Mouse (Mus musculus) layer of hippocampus, adult 11-12 months (tissue): Measurements from ENCODE around the gene Slc17a3.

ENCODE experiments used
- DNase-seq: peaks from one replicate; pipeline ENCODE4 v3.0.0; 2022; ENCODE audit warnings: low spot score

Slc17a3 gene

DNA sequence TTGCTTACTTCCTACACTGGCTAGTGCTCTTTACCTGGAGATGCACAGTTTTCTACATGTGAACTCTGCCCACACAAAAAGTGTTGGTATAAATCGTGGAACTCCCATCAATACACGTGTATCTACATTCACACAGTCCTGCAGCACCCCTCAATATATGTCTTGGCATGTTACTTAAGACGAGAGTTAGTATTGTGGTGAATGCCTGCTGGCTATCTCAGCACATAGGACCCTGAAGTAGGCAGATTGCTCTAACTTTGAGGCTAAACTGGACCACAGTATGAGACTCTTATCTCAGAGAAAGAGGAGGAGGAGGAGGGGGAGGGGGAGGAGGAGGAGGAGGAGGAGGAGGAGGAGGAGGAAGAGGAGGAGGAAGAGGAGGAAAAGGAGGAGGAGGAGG, 39.9 kb downstream of the Slc17a3 start:
- DNase-seq: no peak

DNA sequence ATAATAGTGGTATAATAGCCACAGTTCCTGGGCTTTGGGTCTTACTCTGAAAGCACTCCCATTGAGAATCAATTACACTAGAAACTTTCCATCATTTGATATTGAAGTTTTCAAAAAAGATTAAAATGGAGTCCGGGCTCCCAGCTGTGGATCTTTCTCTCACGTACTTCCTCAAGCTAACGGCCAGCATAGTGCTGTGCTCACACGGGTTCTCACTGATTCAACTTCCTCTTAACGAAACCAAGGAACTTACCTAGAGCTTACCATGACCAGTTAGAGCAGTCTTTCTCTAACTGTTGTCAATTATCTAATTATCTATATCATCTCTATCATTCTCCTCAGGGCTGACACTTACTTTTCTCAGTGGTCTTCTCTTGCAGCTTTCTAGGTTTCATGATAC, 40.4 kb downstream of the Slc17a3 start:
- DNase-seq: no peak

DNA sequence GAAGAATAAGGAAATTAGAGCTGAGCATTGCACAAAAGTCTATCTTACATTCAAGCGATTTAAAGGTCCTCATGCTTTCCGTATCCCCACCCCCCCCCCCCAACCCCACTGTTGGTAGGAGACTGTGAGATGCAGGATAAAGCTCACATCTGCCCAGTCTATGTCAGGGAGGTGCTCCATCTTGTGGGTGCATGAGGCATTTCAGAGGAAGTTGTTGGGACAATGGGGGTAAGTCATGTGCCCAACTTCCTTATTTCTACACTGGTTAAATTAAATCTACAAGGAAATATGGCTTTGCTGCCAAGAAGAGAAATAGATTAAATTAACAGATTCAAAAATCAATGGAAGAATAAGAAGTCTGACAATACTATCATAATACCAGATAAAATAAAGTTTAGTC, 46.3 kb downstream of the Slc17a3 start:
- DNase-seq: no peak

DNA sequence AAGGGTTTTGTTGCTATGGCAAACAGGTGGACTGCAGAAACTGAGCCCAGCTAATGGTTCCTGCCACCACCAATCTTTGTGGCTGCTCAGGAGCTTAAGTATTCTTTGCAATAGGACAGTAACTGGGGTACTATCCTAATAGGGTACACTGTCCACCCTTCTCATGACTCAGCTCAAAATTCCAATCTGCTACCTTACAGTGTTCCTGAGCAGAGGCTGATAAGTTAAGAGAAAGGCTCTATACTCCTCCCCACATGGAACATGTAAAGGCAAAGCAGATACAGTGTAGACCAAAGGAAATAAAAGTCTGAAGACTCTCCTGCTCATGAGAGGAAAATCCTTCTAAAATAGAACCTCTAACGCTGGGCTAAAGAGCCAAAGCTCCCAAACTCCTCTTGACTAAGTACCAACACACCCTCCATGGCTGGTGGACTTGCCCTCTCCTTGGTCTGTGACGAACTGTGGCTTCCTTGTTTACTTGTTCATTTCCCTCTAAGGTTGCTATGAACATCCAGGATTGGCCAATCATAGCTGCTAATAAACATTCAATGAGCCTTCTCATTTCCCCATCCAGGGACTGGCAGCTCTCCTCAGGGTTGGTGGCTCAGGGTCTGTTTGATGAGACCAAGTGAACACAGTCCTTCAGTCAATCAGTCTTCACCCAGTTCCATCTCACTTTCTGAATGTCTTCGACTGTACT, 47.9 kb downstream of the Slc17a3 start:
- DNase-seq: no peak

DNA sequence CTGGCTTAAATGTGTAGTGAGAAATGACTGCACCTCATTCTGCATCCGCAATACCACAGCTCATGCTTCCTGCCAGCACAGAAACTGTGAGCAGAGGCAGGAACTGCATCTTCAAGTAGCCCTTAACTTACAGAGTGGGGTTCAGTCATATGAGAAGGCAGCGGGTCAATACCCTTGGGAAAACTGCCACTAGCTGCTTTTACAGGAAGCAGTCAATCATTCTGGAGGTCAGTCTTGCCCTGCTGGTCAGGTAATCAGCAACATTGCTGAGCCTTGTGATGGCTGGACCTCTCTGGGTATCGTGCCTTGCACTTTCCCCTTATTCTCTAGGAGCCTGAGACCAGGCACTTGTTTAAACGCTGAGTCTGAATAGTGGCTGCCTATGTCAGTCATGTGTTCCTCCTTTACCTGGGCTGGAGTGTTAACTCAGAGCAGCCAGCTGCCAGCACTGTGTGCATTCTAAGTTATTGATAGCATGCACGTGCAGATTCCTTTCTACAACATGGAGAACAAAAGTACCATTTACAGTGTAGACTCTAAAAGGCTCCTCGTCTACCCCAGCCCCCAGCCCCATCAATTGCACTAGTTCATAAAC, 49.9 kb downstream of the Slc17a3 start:
- DNase-seq: no peak

DNA sequence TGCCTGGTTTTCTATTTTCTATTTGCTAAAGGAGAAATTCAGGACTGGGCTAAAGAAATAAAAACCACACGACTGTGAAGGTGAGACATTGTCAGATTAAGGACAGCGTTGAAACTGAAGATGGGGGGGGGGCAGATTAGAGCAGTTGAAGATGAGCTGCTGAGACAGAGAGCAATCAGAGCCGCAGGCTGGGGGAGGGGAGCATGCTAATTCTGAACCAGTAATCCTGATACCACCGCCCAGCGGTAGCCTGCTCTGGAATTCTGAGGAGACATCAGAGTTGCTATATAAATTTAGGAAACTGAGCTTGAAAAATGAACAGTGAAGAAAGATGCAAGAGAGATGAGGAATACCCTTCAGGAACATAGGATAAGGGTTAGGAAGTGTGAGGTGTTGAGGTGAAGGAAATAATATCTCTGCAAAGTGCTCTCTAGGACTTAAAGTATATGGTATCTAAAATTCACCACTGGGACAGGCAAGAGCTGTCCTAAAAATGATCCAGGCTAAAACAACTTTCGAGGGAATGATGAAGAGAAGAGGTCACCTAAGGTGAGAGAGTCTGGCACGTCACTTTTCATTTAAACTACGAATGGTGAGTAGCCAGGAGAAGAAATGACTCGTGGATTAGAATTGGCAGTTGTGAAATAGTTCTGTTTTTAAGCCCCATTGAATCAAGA, 53.5 kb downstream of the Slc17a3 start:
- no peak for DNase-seq

DNA sequence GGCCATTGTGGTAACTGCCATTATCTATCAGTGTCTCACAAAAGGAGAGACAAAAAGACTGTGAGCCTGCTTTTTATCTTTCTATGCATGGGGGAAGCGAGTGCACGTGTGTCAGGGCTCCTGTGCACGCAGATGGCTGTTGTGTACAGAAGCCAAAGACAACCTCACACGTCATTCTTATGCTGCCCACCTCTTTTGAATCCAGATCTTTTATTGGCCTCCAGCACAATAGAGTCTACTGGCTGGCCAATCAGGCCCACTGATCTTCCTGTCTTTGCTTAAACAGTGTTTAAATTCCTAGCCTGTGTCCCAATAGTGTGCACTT, 54.0 kb downstream of the Slc17a3 start:
- no peak for DNase-seq

DNA sequence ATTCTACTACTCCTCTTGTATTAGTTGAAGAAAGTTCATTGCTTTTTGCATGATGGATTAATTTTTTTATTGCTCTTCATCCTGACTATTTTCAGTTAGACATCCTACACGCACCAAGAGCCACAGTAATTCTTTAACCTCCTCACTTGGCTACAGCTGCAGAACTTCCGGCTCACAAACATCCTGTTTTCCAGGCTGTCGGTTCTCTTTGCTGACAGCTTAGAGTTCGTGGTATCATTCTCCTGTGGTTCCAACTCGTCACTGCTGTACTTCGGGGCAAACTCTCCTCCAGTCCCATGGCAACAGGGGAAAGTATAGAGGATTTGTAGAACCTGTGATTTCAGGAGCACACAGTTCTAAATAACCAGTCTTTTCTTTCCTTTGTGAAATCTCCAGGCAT, 59.0 kb downstream of the Slc17a3 start:
- no peak for DNase-seq

DNA sequence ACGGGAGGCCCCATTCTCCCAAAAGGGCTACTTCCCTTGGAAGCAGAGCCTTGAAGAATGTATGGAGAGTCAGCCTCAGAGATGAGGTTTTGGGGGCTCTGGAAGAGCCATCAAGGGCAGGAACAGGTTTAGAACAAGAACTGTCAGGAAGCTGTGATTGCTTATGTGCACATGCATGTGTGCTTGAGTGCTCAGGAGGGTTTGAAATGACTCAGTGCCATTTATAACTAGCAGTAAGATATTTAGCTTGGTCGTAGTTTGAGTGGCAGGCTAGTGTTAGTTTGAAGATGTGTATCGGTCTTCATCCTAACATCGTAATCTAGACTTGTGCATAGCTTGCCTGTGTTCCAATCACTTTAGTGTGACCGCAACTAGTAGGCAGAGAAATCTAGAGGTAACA, 67.7 kb downstream of the Slc17a3 start:
- DNase-seq: no peak

DNA sequence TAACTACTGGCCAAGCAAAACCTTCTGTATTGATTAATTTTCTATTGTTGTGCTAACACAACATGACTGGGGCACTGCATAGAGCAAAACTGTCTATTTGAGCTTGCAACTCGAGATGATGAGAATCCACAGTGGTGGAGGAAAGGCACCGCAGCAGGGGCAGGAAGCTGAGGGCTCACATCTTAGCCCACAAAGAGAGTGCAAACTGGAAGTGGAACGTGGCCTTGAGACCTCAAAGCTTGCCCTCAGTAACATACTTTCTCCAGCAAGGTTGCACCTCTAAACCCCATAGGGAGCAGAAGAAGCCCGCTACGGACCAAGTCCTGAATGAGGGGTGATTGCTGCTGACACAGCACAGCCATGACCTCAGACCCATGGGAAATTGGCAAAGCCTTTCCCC, 70.9 kb downstream of the Slc17a3 start:
- no peak for DNase-seq
